Mouse (Mus musculus) midbrain, embryonic 13.5 days (tissue): ENCODE measurements around the gene Myf6. TPM values are rescaled to one million over a fixed set of nuclear protein-coding genes. Genes with fewer than 3 reads are reported as not detected.
A peak's percentile ranks its signal among the peaks of the same experiment; 100 is the strongest.

Experiments used
- ATAC-seq: fragments of 200-750 bp; cut with Nextera tagmentation; 2 replicates; pipeline ENCODE4 v1.8.0; 2017; ENCODE audit warnings: mild to moderate bottlenecking, moderate TSS enrichment, moderate library complexity
- H3K27ac ChIP-seq: fragments of 300-500 bp; sonication (generic); 2 replicates; pipeline ENCODE4 v1.5.1; 2015; ENCODE audit warnings: inconsistent platforms, mild to moderate bottlenecking, moderate library complexity
- H3K27me3 ChIP-seq: fragments of 300-500 bp; sonication (generic); 2 replicates; pipeline ENCODE4 v1.6.1; 2015; ENCODE audit warnings: mild to moderate bottlenecking, inconsistent platforms
- H3K36me3 ChIP-seq: fragments of 300-500 bp; sonication (generic); 2 replicates; pipeline ENCODE4 v1.6.1; 2015; ENCODE audit warnings: mild to moderate bottlenecking, inconsistent platforms
- H3K4me1 ChIP-seq: fragments of 300-500 bp; sonication (generic); replicated peaks from 2 replicates; pipeline ENCODE4 v1.6.1; 2015; ENCODE audit warnings: inconsistent platforms
- H3K4me2 ChIP-seq: fragments of 300-500 bp; sonication (generic); replicated peaks from 2 replicates; pipeline ENCODE4 v1.6.1; 2015; ENCODE audit warnings: moderate library complexity, mild to moderate bottlenecking, inconsistent platforms
- H3K4me3 ChIP-seq: fragments of 300-500 bp; sonication (generic); replicated peaks from 2 replicates; pipeline ENCODE4 v1.5.1; 2015; ENCODE audit warnings: mild to moderate bottlenecking, inconsistent platforms
- H3K9ac ChIP-seq: fragments of 300-500 bp; sonication (generic); replicated peaks from 2 replicates; pipeline ENCODE4 v1.6.1; 2015; ENCODE audit warnings: mild to moderate bottlenecking, inconsistent platforms
- H3K9me3 ChIP-seq: fragments of 300-500 bp; sonication (generic); 2 replicates; pipeline ENCODE4 v1.6.1; 2016; ENCODE audit warnings: mild to moderate bottlenecking, inconsistent platforms
- WGBS: fragments of 180-500 bp; shearing (Covaris S2); methylation state at CpG from one replicate; pipeline ENCODE4 v1.1.7; 2015; 5-methylcytosine and 5-hydroxymethylcytosine counted together
- polyA plus RNA-seq: library from polyadenylated mRNA; unstranded; fragments of >200 nt; fragmentation: Nextera tagmentation; extraction: Ambion mirVana; gene quantifications from 2 replicates; pipeline ENCODE4 v1.2.1, GENCODE M21; 2015

The Myf6 gene
- polyA plus RNA-seq, 1 experiment from 2014 or later = not detected

DNA sequence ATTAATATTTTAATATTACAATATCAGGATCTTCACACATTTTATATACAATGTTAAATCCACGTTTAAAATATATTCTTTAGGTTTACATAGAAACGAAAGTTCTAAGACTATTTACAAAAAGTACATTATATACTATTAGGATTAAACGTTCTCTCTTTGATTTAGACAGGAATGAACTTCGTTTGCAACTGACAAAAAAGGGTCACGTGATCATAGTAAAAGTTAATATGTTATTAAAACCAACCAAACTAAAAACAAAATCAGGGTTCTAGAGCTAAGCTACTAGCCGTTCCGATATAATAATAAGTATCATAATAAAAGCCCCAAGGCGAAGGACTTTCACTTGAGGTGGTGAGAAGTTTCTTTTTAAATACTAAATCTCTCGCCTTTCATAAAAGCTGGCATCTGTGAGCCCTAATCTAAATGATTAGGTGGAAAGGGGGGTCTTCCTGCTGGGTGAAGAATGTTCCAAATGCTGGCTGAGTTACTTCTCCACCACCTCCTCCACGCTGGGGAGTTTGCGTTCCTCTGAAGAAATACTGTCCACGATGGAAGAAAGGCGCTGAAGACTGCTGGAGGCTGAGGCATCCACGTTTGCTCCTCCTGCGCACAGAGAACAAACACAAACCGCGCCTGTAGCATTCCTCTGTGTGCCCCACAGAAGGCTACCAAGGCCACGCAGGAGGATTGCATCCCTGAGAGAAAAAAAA is 1.5 kb downstream of the Myf6 start:
- H3K4me2 ChIP-seq = peak overlapping the region; percentile 47
- 38% methylated on average over 18 of the region's 18 CpGs for WGBS
- H3K27me3 ChIP-seq = no peaks in the 10 kb centered on the region
- no peaks in the 10 kb centered on the region for H3K9me3 ChIP-seq
- H3K36me3 ChIP-seq = no peaks in the 10 kb centered on the region
- no peak; the same call in 1 of the 2 replicates for ATAC-seq
- no peak overlapping the region for H3K27ac ChIP-seq
- peak overlapping the region; percentile 14 for H3K4me3 ChIP-seq
- H3K4me1 ChIP-seq = 0 out of 2 replicates have a peak, but pooled peaks cover 4% of the 10 kb centered on the region
- H3K9ac ChIP-seq = no peak overlapping the region

- no peak for ATAC-seq
- no peaks in the 10 kb centered on the region for H3K9me3 ChIP-seq
Observed at GRCm38 (mm10) chr10:107488654-107489315, 5.8 kb downstream of the Myf6 start.

GRCm38 (mm10) chr10:107486770-107487169 is 7.8 kb downstream of the Myf6 start:
- Histone ChIP-seq H3K4me1 (0 out of 2 replicates have a peak, but pooled peaks cover 4% of the 10 kb centered on the region), H3K36me3 (no peaks in the 10 kb centered on the region), H3K27ac (no peak overlapping the region), H3K4me3 (no peak overlapping the region), H3K9me3 (no peaks in the 10 kb centered on the region), H3K27me3 (no peaks in the 10 kb centered on the region), H3K9ac (no peak overlapping the region), H3K4me2 (no peak overlapping the region)
- 80% methylated on average over 12 of the region's 12 CpGs for WGBS
- ATAC-seq = no peak

More at GRCm38 (mm10) chr10:107488654-107489315, 5.8 kb downstream of the Myf6 start:
- Histone ChIP-seq H3K4me2 (no peak overlapping the region), H3K4me3 (no peak overlapping the region), H3K4me1 (0 out of 2 replicates have a peak, but pooled peaks cover 4% of the 10 kb centered on the region), H3K36me3 (no peaks in the 10 kb centered on the region), H3K27ac (no peak overlapping the region), H3K9ac (no peak overlapping the region), H3K27me3 (no peaks in the 10 kb centered on the region)
- 31% methylated on average over 12 of the region's 12 CpGs for WGBS

- H3K4me1 ChIP-seq = 0 out of 2 replicates have a peak, but pooled peaks cover 4% of the 10 kb centered on the region
- H3K4me3 ChIP-seq = no peak within 1 kb of the TSS
- no peak within 1 kb of the TSS for H3K9ac ChIP-seq
- no peaks in the 10 kb centered on the region for H3K27me3 ChIP-seq
- H3K9me3 ChIP-seq = no peaks in the 10 kb centered on the region
- no peak within 1 kb of the TSS for H3K4me2 ChIP-seq
- ATAC-seq = no peak
- no peak within 1 kb of the TSS for H3K27ac ChIP-seq
- no peaks in the 10 kb centered on the region for H3K36me3 ChIP-seq
- 78% methylated on average over 8 of the region's 8 CpGs for WGBS
Observed at GRCm38 (mm10) chr10:107485870-107486269, 8.7 kb downstream of the Myf6 start, which contains the start of gene Myf5. Gene Myf5 (minus strand): TSS chr10:107486134.

- WGBS = 74% methylated on average over 10 of the region's 10 CpGs
- Histone ChIP-seq H3K4me2 (no peak overlapping the region), H3K9me3 (no peaks in the 10 kb centered on the region), H3K4me1 (0 out of 2 replicates have a peak, but pooled peaks cover 4% of the 10 kb centered on the region), H3K36me3 (no peaks in the 10 kb centered on the region), H3K27ac (no peak overlapping the region), H3K27me3 (no peaks in the 10 kb centered on the region), H3K4me3 (no peak overlapping the region), H3K9ac (no peak overlapping the region)
- ATAC-seq = no peak
Observed at GRCm38 (mm10) chr10:107484050-107484449, 10.5 kb downstream of the Myf6 start.

DNA sequence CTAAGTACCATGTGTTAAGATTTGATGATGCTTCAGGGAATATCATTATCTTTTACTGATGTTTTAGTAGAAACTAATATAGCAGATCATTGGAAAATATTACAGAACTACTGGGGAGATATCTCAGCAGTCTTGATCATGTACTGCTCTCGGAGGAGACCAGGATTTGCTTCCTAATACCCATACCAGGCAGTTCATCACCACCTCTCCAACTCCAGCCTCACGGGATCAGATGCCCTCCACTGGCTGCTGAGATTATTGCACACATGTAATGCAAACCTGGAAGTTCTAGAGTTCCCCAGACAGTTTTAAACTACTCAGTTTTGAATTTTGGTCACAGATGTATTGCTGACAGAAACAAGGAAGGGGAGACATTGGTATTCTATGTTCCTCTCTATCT is 21.0 kb downstream of the Myf6 start:
- Histone ChIP-seq H3K27me3 (no peaks in the 10 kb centered on the region), H3K4me1 (no peaks in the 10 kb centered on the region), H3K4me2 (no peak overlapping the region), H3K9ac (no peak overlapping the region), H3K4me3 (no peak overlapping the region), H3K9me3 (no peaks in the 10 kb centered on the region), H3K36me3 (no peaks in the 10 kb centered on the region), H3K27ac (no peak overlapping the region)
- WGBS = 48% methylated on average over 2 of the region's 2 CpGs
- ATAC-seq = no peak

- H3K9me3 ChIP-seq = no peaks in the 10 kb centered on the region
- whole genome bisulfite sequencing = 53% methylated on average over 5 of the region's 5 CpGs
- H3K27me3 ChIP-seq = no peaks in the 10 kb centered on the region
- ATAC-seq = no peak
- H3K27ac ChIP-seq = no peak overlapping the region
- no peaks in the 10 kb centered on the region for H3K36me3 ChIP-seq
- no peak overlapping the region for H3K4me3 ChIP-seq
- no peak overlapping the region for H3K4me2 ChIP-seq
- no peaks in the 10 kb centered on the region for H3K4me1 ChIP-seq
- H3K9ac ChIP-seq = no peak overlapping the region
Observed at GRCm38 (mm10) chr10:107471712-107472111, 22.8 kb downstream of the Myf6 start.

DNA sequence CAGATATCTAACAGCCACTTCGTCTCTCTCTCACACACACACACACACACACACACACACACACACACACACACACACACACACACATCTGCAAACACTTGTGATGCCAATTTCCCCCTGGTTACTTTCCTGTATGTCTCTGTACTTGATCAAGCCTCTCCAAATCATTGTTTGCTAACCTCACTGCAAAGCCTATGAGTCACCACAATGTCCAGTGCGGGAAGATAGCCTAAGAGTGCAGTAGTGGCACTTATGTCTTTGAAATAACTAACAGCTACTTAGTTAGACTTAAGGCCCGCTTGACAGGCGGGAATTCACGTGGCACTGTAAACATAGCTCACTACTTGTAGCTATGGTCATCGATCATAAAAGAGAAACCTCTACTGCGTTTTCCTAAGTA is 26.7 kb downstream of the Myf6 start:
- H3K4me2 ChIP-seq = no peak overlapping the region
- H3K9me3 ChIP-seq = no peaks in the 10 kb centered on the region
- no peak overlapping the region for H3K9ac ChIP-seq
- no peaks in the 10 kb centered on the region for H3K36me3 ChIP-seq
- no peak for ATAC-seq
- no peaks in the 10 kb centered on the region for H3K4me1 ChIP-seq
- WGBS = 89% methylated on average over 6 of the region's 7 CpGs
- no peak overlapping the region for H3K27ac ChIP-seq
- no peak overlapping the region for H3K4me3 ChIP-seq
- H3K27me3 ChIP-seq = no peaks in the 10 kb centered on the region

DNA sequence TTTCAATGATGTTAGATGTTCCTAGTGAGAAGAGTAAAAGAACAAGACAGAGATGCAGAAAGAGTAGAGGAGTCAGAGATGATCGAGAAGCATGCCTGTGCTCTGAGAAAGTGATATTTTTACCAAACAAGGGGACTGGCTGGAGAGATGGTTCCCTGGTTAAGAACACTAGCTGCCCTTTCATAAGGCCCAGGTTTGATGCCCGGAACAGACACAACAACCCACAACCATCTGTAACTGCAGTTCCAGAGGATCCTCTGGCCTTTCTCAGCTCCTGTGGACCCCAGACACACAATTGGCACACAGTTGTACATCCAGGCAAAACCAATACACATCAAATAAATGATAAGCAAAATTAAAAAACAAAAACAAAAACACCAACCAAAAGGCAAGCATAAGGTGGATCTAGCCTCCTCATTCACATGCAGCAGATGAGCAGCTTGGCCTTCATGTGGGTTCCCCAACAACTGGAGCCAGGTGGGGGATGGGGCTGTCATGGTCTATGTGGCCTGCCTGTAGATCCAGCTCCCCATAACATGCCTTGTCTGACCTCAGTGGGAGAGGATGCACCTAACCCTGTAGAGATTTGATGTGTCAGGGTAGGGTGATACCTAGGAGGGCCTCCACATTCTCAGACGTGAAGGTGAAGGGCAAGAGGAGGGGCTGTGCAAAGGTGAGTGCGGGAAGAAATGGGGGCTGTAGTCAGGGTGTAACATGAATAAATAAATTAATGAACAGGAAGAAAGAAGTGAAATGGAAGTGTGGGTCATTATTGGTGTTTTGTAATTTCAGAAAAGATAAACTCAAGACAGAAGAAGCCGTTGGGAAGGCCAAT is 44.8 kb downstream of the Myf6 start:
- no peak for ATAC-seq
- Histone ChIP-seq H3K9ac (no peak overlapping the region), H3K4me1 (no peaks in the 10 kb centered on the region), H3K9me3 (no peaks in the 10 kb centered on the region), H3K4me3 (no peak overlapping the region), H3K4me2 (no peak overlapping the region), H3K27me3 (no peaks in the 10 kb centered on the region), H3K36me3 (no peaks in the 10 kb centered on the region), H3K27ac (no peak overlapping the region)
- WGBS = 91% methylated on average over 5 of the region's 5 CpGs
